Mouse (Mus musculus): Measurements from ENCODE around the gene Sox6. TPM values are rescaled to one million over a fixed set of nuclear protein-coding genes. Genes with fewer than 3 reads are reported as not detected.

The Sox6 gene
- polyA plus RNA-seq, 1 experiment from 2014 or later = 84.4 TPM

DNA sequence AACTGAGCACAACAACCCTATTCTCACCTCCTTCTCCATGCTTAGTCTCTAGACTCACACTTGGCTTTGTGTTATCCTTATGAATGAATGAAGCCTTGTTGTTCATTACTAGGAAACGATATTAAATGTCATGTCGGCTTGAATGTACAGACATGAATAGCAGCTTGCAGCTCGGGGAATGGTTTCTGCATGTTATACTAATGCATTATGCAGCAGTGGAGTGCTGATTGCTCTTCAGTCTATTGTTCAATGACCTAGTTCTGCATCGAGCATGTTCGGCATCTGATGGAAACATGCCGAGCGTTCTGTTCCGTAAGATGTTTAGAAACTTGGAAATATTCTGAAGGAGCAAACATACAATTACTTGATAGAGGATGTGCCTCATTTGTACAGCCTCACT lies 524.9 kb downstream of the Sox6 start:
- no peaks in the 10 kb centered on the region for H3K9me3 ChIP-seq (replicated peaks)
- 87% methylated on average over 8 of the region's 8 CpGs for WGBS (ENCODE audit: insufficient replicate concordance)
- ATAC-seq (ENCODE audit: insufficient read depth) = no peak

DNA sequence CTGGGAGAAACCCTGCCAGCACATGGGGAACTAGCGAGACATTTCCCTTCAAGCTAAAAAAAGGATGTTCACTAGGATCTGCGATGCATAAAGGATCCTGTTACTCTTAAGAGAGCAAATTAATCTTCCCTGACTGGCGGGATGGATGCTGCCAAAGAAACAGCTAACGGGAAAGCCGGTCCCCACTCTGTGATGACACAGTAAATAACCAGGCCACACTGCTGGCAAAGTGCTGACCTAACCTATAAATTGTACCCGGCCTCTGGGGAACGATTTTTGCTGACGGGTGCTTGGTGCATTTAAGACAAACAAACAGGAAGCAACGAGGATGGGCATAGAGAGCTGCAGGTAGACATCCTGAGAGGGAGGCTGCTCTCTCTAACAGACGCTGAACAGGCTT lies 526.8 kb downstream of the Sox6 start:
- H3K27me3 ChIP-seq = no peaks in the 10 kb centered on the region
- no peak for ATAC-seq (ENCODE audit: insufficient read depth)
- no peak overlapping the region for H3K4me2 ChIP-seq
- H3K4me3 ChIP-seq (replicated peaks) = no peak overlapping the region
- H3K9ac ChIP-seq = no peak overlapping the region
- no peaks in the 10 kb centered on the region for H3K4me1 ChIP-seq (replicated peaks)
- H3K36me3 ChIP-seq (replicated peaks) = peaks cover 50% of the 10 kb centered on the region
- no peaks in the 10 kb centered on the region for H3K9me3 ChIP-seq (replicated peaks)
- no peak overlapping the region for H3K27ac ChIP-seq (replicated peaks)
- WGBS (ENCODE audit: insufficient replicate concordance) = 67% methylated on average over 10 of the region's 10 CpGs

More for the DNA sequence above, 524.9 kb downstream of the Sox6 start:
- Histone ChIP-seq H3K4me3 (replicated peaks) (no peak overlapping the region), H3K4me1 (replicated peaks) (no peaks in the 10 kb centered on the region), H3K4me2 (no peak overlapping the region), H3K27me3 (no peaks in the 10 kb centered on the region), H3K36me3 (replicated peaks) (peaks cover 39% of the 10 kb centered on the region), H3K27ac (replicated peaks) (no peak overlapping the region), H3K9ac (no peak overlapping the region)

DNA sequence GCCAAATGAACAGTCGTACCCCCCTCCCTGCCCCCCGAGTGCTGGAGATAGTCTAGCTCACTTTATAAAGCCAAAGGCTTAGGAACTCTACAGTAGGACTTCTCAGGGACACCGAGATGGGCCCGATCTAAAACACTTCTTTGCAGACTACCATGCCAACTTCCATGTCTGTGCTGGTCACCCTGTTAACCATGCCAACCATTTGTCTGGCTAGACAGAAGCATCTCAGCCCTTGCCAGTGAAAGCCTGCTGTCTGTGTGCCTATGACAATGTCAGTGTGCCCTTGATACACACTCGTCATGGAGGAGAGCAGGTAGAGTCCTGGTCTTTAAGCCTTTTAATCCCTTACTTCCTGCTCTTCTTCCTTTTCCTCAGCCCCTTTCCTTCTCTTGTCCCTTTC lies 527.5 kb downstream of the Sox6 start:
- Histone ChIP-seq H3K4me2 (no peak overlapping the region), H3K36me3 (replicated peaks) (peaks cover 50% of the 10 kb centered on the region), H3K27ac (replicated peaks) (no peak overlapping the region), H3K4me3 (replicated peaks) (no peak overlapping the region), H3K27me3 (no peaks in the 10 kb centered on the region), H3K9me3 (replicated peaks) (no peaks in the 10 kb centered on the region), H3K4me1 (replicated peaks) (no peaks in the 10 kb centered on the region), H3K9ac (no peak overlapping the region)
- 90% methylated on average over 5 of the region's 5 CpGs for WGBS (ENCODE audit: insufficient replicate concordance)
- ATAC-seq (ENCODE audit: insufficient read depth) = no peak

DNA sequence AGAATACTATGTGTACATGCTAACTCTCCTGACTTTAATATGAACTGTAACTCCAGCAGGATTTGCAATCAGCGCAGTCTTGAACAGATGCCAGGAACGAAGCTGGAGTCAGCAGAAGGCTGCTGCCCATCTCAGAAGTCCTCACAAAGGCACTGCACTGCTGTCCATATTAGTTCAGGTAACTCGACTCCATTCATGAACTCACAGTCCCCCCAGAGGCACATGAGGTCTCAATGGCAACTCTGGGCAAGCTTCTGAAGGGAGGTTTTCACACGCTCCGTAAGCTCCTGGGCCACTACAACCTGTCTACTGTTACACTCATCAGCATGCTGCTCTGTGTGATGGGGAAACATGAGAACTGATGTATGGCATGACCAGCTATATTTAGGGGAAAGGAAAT lies 528.6 kb downstream of the Sox6 start:
- no peak for ATAC-seq (ENCODE audit: insufficient read depth)
- Histone ChIP-seq H3K4me2 (no peak overlapping the region), H3K9ac (no peak overlapping the region), H3K9me3 (replicated peaks) (no peaks in the 10 kb centered on the region), H3K27ac (replicated peaks) (no peak overlapping the region), H3K36me3 (replicated peaks) (peaks cover 50% of the 10 kb centered on the region), H3K27me3 (no peaks in the 10 kb centered on the region), H3K4me1 (replicated peaks) (no peaks in the 10 kb centered on the region), H3K4me3 (replicated peaks) (no peak overlapping the region)
- 86% methylated on average over 5 of the region's 5 CpGs for WGBS (ENCODE audit: insufficient replicate concordance)

DNA sequence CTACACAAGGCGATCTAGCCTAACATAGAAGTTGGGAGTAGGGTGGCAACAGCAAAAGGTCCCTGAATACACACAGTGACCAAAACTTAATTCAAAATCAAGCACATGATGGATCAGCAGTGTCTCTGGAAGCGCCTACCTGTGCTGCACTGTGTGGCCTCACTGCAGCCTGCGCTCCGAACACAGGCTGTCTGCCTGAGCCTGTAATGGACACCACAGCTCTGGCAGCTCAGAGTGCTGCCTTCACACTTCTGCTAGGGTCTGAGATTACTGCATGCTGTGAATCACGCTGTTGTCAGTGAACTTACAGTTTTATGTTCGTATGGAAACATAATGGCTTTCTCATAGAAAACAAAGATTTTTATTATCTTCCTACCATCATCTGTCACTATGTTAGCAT lies 532.2 kb downstream of the Sox6 start:
- H3K9ac ChIP-seq = no peak overlapping the region
- H3K36me3 ChIP-seq (replicated peaks) = peaks cover 39% of the 10 kb centered on the region
- H3K9me3 ChIP-seq (replicated peaks) = no peaks in the 10 kb centered on the region
- no peaks in the 10 kb centered on the region for H3K4me1 ChIP-seq (replicated peaks)
- no peak overlapping the region for H3K27ac ChIP-seq (replicated peaks)
- no peak overlapping the region for H3K4me3 ChIP-seq (replicated peaks)
- 90% methylated on average over 6 of the region's 6 CpGs for WGBS (ENCODE audit: insufficient replicate concordance)
- no peak for ATAC-seq (ENCODE audit: insufficient read depth)
- no peaks in the 10 kb centered on the region for H3K27me3 ChIP-seq
- no peak overlapping the region for H3K4me2 ChIP-seq

DNA sequence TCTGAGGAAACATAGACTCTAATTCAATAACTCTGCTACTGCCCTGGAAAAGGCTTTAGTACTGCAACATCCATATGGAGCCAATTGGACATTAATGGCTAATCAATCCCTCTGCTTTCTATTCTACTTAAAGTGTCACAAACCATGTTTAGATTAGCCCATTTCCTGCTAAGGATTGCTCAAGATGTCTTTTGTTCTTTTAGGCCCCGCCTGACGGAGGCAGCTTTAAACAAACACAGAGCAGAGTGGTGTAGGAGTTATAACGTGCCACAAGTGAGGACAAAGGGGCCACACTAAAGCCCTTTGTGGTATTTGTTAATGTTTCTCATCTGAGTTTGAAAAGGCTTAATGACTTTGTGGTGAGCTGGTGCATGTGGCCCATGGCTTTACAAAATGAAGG lies 537.1 kb downstream of the Sox6 start:
- Histone ChIP-seq H3K4me1 (replicated peaks) (no peaks in the 10 kb centered on the region), H3K27ac (replicated peaks) (no peak overlapping the region), H3K9ac (no peak overlapping the region), H3K27me3 (no peaks in the 10 kb centered on the region), H3K4me2 (no peak overlapping the region), H3K36me3 (replicated peaks) (peaks cover 11% of the 10 kb centered on the region), H3K9me3 (replicated peaks) (no peaks in the 10 kb centered on the region), H3K4me3 (replicated peaks) (no peak overlapping the region)
- ATAC-seq (ENCODE audit: insufficient read depth) = no peak
- 58% methylated on average over 3 of the region's 3 CpGs for WGBS (ENCODE audit: insufficient replicate concordance)

DNA sequence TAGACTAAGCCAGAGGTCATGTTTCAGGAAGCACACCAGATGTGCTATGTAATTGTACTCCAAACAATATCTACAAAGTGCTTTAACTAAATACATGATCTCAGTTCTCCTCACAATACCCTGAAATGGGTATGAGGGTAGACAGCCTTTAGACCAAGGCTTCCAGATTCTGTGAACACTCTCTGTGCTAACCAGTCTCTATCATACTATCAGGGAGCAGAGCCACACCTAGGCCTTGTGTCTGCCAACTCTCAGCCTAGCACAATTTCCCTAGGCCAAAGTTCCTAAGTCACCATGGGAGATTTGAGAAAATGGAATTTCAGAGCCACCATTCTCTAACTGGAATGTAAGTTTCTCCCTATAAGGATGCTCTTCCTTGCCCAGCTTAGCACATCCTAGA lies 537.8 kb downstream of the Sox6 start:
- Histone ChIP-seq H3K4me1 (replicated peaks) (no peaks in the 10 kb centered on the region), H3K9ac (no peak overlapping the region), H3K4me3 (replicated peaks) (no peak overlapping the region), H3K36me3 (replicated peaks) (peaks cover 11% of the 10 kb centered on the region), H3K27me3 (no peaks in the 10 kb centered on the region), H3K9me3 (replicated peaks) (no peaks in the 10 kb centered on the region), H3K27ac (replicated peaks) (no peak overlapping the region), H3K4me2 (no peak overlapping the region)
- no peak for ATAC-seq (ENCODE audit: insufficient read depth)

DNA sequence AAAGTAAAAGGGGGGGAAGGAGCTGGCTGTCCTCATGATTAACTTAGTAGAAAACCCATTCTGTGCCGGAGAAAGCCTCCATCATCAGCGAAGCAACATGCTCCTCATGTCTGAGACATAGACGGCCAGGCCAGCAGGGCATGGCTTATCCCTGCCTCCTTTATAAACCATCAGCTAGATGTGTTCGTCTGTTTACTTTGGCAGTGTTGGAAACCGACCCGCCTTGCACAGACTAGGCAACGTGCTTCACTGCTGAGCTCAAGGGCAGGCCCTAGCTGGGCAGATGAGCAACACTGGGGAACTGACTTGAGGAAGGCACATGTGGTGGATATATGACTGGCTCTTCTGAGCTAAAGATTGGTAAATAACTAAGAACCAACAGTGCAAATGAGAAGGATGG lies 538.4 kb downstream of the Sox6 start:
- H3K27ac ChIP-seq (replicated peaks) = no peak overlapping the region
- no peak overlapping the region for H3K4me2 ChIP-seq
- H3K36me3 ChIP-seq (replicated peaks) = peaks cover 11% of the 10 kb centered on the region
- WGBS (ENCODE audit: insufficient replicate concordance) = 74% methylated on average over 7 of the region's 7 CpGs
- H3K9me3 ChIP-seq (replicated peaks) = no peaks in the 10 kb centered on the region
- H3K27me3 ChIP-seq = no peaks in the 10 kb centered on the region
- no peak overlapping the region for H3K4me3 ChIP-seq (replicated peaks)
- H3K4me1 ChIP-seq (replicated peaks) = no peaks in the 10 kb centered on the region
- no peak for ATAC-seq (ENCODE audit: insufficient read depth)
- no peak overlapping the region for H3K9ac ChIP-seq

DNA sequence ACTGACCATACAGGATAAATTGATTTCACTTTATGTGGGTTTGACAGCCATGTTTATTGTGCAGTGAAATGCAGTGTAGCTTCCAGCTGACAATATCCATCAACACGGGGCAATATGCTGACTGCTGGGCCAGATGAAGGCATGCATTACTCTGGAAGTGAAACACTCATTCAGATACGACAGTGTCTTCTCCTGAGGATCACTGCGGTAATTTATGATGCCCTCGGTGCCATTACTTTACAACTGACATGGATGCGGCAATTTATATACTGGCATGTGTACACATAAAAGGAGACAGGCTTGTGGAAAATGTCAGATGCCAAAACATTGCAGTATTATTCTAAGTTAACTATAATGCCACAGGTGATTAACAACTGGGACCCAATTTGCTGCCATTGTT lies 546.9 kb downstream of the Sox6 start:
- no peak for ATAC-seq (ENCODE audit: insufficient read depth)
- 87% methylated on average over 5 of the region's 5 CpGs for WGBS (ENCODE audit: insufficient replicate concordance)
- Histone ChIP-seq H3K4me1 (replicated peaks) (no peaks in the 10 kb centered on the region), H3K4me2 (no peak overlapping the region), H3K27ac (replicated peaks) (no peak overlapping the region), H3K9ac (no peak overlapping the region), H3K4me3 (replicated peaks) (no peak overlapping the region), H3K36me3 (replicated peaks) (peaks cover 30% of the 10 kb centered on the region), H3K27me3 (no peaks in the 10 kb centered on the region), H3K9me3 (replicated peaks) (no peaks in the 10 kb centered on the region)

DNA sequence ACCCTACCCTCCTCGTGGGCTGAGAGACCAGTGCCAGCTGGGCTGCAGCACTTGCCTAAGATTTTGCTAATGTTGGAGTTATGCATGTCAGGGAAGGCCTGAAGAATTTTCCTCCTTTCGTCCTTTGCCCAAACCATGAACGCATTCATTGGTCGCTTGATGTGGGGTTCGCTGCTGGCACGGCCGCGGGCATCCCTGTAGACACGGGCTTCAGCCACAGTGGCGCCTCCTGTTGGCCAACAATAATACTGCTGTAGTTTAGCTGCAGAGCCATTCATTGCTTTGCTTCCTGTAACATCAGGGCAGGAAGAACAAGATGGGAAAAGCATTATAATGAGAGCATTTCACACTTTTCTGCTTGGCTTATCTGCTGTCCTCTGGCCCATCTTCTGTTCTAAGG lies 549.0 kb downstream of the Sox6 start:
- WGBS (ENCODE audit: insufficient replicate concordance) = 61% methylated on average over 10 of the region's 10 CpGs
- no peak overlapping the region for H3K4me3 ChIP-seq (replicated peaks)
- no peak overlapping the region for H3K27ac ChIP-seq (replicated peaks)
- H3K9ac ChIP-seq = no peak overlapping the region
- no peaks in the 10 kb centered on the region for H3K27me3 ChIP-seq
- no peak for ATAC-seq (ENCODE audit: insufficient read depth)
- no peaks in the 10 kb centered on the region for H3K4me1 ChIP-seq (replicated peaks)
- no peak overlapping the region for H3K4me2 ChIP-seq
- H3K36me3 ChIP-seq (replicated peaks) = peaks cover 48% of the 10 kb centered on the region
- H3K9me3 ChIP-seq (replicated peaks) = no peaks in the 10 kb centered on the region

DNA sequence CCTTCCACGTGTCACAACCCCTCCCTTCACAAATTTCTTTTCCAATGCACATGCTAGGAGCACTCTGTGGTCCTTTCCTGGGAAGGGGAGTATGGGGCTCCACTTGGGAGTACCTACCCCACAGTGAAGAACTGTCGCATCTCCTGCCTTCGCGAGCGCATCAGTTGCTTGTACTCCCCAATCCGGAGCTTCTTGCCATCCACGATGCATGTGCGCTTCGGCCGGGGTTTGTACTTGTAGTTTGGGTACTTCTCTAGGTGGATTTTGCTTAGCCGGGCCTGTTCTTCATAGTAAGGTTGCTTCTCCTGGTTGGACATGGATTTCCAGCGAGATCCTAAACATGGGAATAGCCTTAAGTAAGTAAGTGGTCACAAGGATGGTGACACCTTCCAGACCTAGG lies 552.2 kb downstream of the Sox6 start:
- peaks cover 75% of the 10 kb centered on the region for H3K36me3 ChIP-seq (replicated peaks)
- no peaks in the 10 kb centered on the region for H3K4me1 ChIP-seq (replicated peaks)
- H3K9ac ChIP-seq = no peak overlapping the region
- no peak overlapping the region for H3K27ac ChIP-seq (replicated peaks)
- no peaks in the 10 kb centered on the region for H3K27me3 ChIP-seq
- no peak overlapping the region for H3K4me3 ChIP-seq (replicated peaks)
- H3K9me3 ChIP-seq (replicated peaks) = no peaks in the 10 kb centered on the region
- 94% methylated on average over 12 of the region's 12 CpGs for WGBS (ENCODE audit: insufficient replicate concordance)
- ATAC-seq (ENCODE audit: insufficient read depth) = no peak
- no peak overlapping the region for H3K4me2 ChIP-seq

DNA sequence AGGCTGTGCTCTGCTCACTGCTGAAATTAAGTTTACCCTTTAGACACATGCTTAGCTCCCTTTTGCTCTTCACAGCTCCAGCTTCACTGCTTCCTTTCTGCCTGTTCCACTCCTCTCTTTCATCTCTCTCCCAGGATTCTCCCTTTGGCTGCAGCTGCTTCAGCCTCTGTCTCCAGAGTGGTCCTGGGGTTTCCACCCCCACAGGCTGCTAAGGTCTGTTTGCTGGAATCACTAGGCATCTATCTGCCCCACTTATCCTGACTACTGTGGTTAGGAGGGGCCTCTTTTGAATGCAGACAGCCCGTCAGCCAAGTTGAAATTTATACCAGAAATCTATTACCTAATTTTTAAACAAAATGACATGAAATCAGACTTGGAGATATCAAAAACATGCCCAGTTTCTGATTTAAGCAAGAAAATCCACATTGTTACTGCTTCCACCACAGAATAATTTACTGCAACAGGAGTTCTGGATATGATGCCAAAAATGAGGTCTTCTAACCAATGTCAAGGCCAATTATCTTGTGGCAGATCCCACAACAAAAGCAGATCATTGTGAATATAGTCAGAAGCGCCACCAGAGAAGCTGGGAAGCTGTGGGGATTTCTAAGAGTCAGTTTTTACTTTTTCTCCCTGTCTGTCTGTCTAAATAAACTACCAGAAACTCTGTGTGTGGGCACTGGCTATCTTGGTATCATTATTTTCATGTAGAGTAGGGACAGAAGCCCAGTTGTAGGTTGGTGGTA lies 552.8 kb downstream of the Sox6 start:
- no peak overlapping the region for H3K9ac ChIP-seq
- no peaks in the 10 kb centered on the region for H3K4me1 ChIP-seq (replicated peaks)
- no peak overlapping the region for H3K4me2 ChIP-seq
- 66% methylated on average over 2 of the region's 2 CpGs for WGBS (ENCODE audit: insufficient replicate concordance)
- peaks cover 77% of the 10 kb centered on the region for H3K36me3 ChIP-seq (replicated peaks)
- no peak for ATAC-seq (ENCODE audit: insufficient read depth)
- H3K9me3 ChIP-seq (replicated peaks) = no peaks in the 10 kb centered on the region
- no peaks in the 10 kb centered on the region for H3K27me3 ChIP-seq
- H3K27ac ChIP-seq (replicated peaks) = no peak overlapping the region
- no peak overlapping the region for H3K4me3 ChIP-seq (replicated peaks)

All from liver, embryonic 15.5 days (tissue).